Mouse (Mus musculus) midbrain, embryonic 16.5 days (tissue): Measurements from ENCODE around the gene Plpp3. TPM values are rescaled to one million over a fixed set of nuclear protein-coding genes. Genes with fewer than 3 reads are reported as not detected.

ENCODE experiments used
- ATAC-seq: fragments of 200-750 bp; cut with Nextera tagmentation; 2 replicates; pipeline ENCODE4 v1.8.0; 2017; ENCODE audit warnings: moderate TSS enrichment
- H3K27ac ChIP-seq: fragments of 300-500 bp; sonication (generic); 2 replicates; pipeline ENCODE4 v1.5.1; 2014; ENCODE audit warnings: mild to moderate bottlenecking, low read length, mixed read lengths
- H3K27me3 ChIP-seq: fragments of 300-500 bp; sonication (generic); 2 replicates; pipeline ENCODE4 v1.6.1; 2014; ENCODE audit warnings: low read depth, low read length, mixed read lengths; ENCODE audit not compliant: control insufficient read depth, insufficient read depth
- H3K36me3 ChIP-seq: fragments of 300-500 bp; sonication (generic); 2 replicates; pipeline ENCODE4 v1.6.1; 2014; ENCODE audit warnings: mild to moderate bottlenecking, low read length, moderate library complexity, mixed read lengths; ENCODE audit not compliant: control insufficient read depth, insufficient read depth
- H3K4me1 ChIP-seq: fragments of 300-500 bp; sonication (generic); 2 replicates; pipeline ENCODE4 v1.6.1; 2014; ENCODE audit warnings: mild to moderate bottlenecking, low read length, mixed read lengths; ENCODE audit not compliant: control insufficient read depth, insufficient read depth
- H3K4me2 ChIP-seq: fragments of 300-500 bp; sonication (generic); 2 replicates; pipeline ENCODE4 v1.6.1; 2014; ENCODE audit warnings: mild to moderate bottlenecking, low read length, mixed read lengths
- H3K4me3 ChIP-seq: fragments of 300-500 bp; sonication (generic); 2 replicates; pipeline ENCODE4 v1.5.1; 2014; ENCODE audit warnings: low read depth, mild to moderate bottlenecking, low read length, moderate library complexity, mixed read lengths
- H3K9ac ChIP-seq: fragments of 300-500 bp; sonication (generic); 2 replicates; pipeline ENCODE4 v1.6.1; 2014; ENCODE audit warnings: low read depth, low read length, mixed read lengths
- H3K9me3 ChIP-seq: fragments of 300-500 bp; sonication (generic); replicated peaks from 2 replicates; pipeline ENCODE4 v1.6.1; 2014; ENCODE audit warnings: mild to moderate bottlenecking, low read length, mixed read lengths; ENCODE audit not compliant: control insufficient read depth, poor library complexity, severe bottlenecking
- WGBS: fragments of 180-500 bp; shearing (Covaris S2); extraction: QIAGEN DNeasy Blood & Tissue Kit; methylation state at CpG from one replicate; pipeline ENCODE4 v1.1.7; 2014; 5-methylcytosine and 5-hydroxymethylcytosine counted together
- polyA plus RNA-seq: library from polyadenylated mRNA; unstranded; fragments of >200 nt; fragmentation: Nextera tagmentation; extraction: Ambion mirVana; gene quantifications from 2 replicates; pipeline ENCODE4 v1.2.1, GENCODE M21; 2015

Gene Plpp3
- polyA plus RNA-seq, 1 experiment from 2014 or later: 102 TPM

GRCm38 (mm10) chr4:105192665-105193064 is 35.5 kb downstream of the Plpp3 start:
- no peaks in the 10 kb centered on the region for H3K9me3 ChIP-seq
- H3K4me2 ChIP-seq: no peak overlapping the region
- H3K4me3 ChIP-seq: no peak overlapping the region
- 0 out of 2 replicates have a peak overlapping the region, but pooled peaks have one; percentile 28 for H3K27ac ChIP-seq
- WGBS: 43% methylated on average over 5 of the region's 5 CpGs
- H3K9ac ChIP-seq: no peak overlapping the region
- no peak for ATAC-seq
- no peaks in the 10 kb centered on the region for H3K36me3 ChIP-seq
- peaks cover 4% of the 10 kb centered on the region; the same call in 1 of the 2 replicates for H3K4me1 ChIP-seq
- no peaks in the 10 kb centered on the region for H3K27me3 ChIP-seq

GRCm38 (mm10) chr4:105195256-105195655 is 38.1 kb downstream of the Plpp3 start:
- Histone ChIP-seq H3K9me3 (no peaks in the 10 kb centered on the region), H3K4me1 (peaks cover 2% of the 10 kb centered on the region; the same call in 1 of the 2 replicates), H3K4me2 (no peak overlapping the region), H3K27me3 (no peaks in the 10 kb centered on the region), H3K9ac (no peak overlapping the region), H3K36me3 (no peaks in the 10 kb centered on the region), H3K27ac (no peak overlapping the region), H3K4me3 (no peak overlapping the region)
- WGBS: 82% methylated on average over 9 of the region's 9 CpGs
- ATAC-seq: no peak

- Histone ChIP-seq H3K27me3 (no peaks in the 10 kb centered on the region), H3K27ac (no peak overlapping the region), H3K9me3 (no peaks in the 10 kb centered on the region), H3K9ac (no peak overlapping the region), H3K4me3 (no peak overlapping the region), H3K4me2 (no peak overlapping the region), H3K4me1 (peaks cover 2% of the 10 kb centered on the region; the same call in 1 of the 2 replicates), H3K36me3 (no peaks in the 10 kb centered on the region)
- 89% methylated on average over 9 of the region's 9 CpGs for WGBS
- ATAC-seq: no peak
These were observed 39.0 kb downstream of the Plpp3 start for GRCm38 (mm10) chr4:105196099-105196498.

GRCm38 (mm10) chr4:105196993-105197765 is 40.0 kb downstream of the Plpp3 start:
- Histone ChIP-seq H3K4me3 (no peak overlapping the region), H3K4me1 (peaks cover 2% of the 10 kb centered on the region; the same call in 1 of the 2 replicates), H3K27ac (no peak overlapping the region), H3K27me3 (no peaks in the 10 kb centered on the region), H3K9me3 (no peaks in the 10 kb centered on the region), H3K9ac (no peak overlapping the region), H3K4me2 (no peak overlapping the region), H3K36me3 (no peaks in the 10 kb centered on the region)
- 82% methylated on average over 9 of the region's 9 CpGs for WGBS
- no peak for ATAC-seq

- H3K4me3 ChIP-seq: no peak overlapping the region
- no peak for ATAC-seq
- H3K27ac ChIP-seq: no peak overlapping the region
- H3K4me2 ChIP-seq: no peak overlapping the region
- no peaks in the 10 kb centered on the region for H3K27me3 ChIP-seq
- no peaks in the 10 kb centered on the region for H3K9me3 ChIP-seq
- WGBS: 88% methylated on average over 5 of the region's 5 CpGs
- H3K4me1 ChIP-seq: peaks cover 2% of the 10 kb centered on the region; the same call in 1 of the 2 replicates
- H3K36me3 ChIP-seq: no peaks in the 10 kb centered on the region
- no peak overlapping the region for H3K9ac ChIP-seq
These were observed 41.5 kb downstream of the Plpp3 start for GRCm38 (mm10) chr4:105198696-105199095.

- WGBS: 77% methylated on average over 8 of the region's 8 CpGs
- H3K4me2 ChIP-seq: no peak overlapping the region
- no peaks in the 10 kb centered on the region for H3K27me3 ChIP-seq
- H3K4me3 ChIP-seq: no peak overlapping the region
- H3K36me3 ChIP-seq: no peaks in the 10 kb centered on the region
- no peaks in the 10 kb centered on the region for H3K9me3 ChIP-seq
- no peak for ATAC-seq
- no peak overlapping the region for H3K27ac ChIP-seq
- H3K4me1 ChIP-seq: peaks cover 2% of the 10 kb centered on the region; the same call in 1 of the 2 replicates
- H3K9ac ChIP-seq: no peak overlapping the region
These were observed 42.2 kb downstream of the Plpp3 start for GRCm38 (mm10) chr4:105199345-105199744.

GRCm38 (mm10) chr4:105200624-105201524 is 43.7 kb downstream of the Plpp3 start:
- WGBS: 40% methylated on average over 14 of the region's 14 CpGs
- no peaks in the 10 kb centered on the region; the same call in 1 of the 2 replicates for H3K4me1 ChIP-seq
- H3K4me2 ChIP-seq: no peak overlapping the region
- H3K36me3 ChIP-seq: no peaks in the 10 kb centered on the region
- no peak overlapping the region for H3K27ac ChIP-seq
- no peaks in the 10 kb centered on the region for H3K27me3 ChIP-seq
- ATAC-seq: no peak
- no peak overlapping the region for H3K9ac ChIP-seq
- no peaks in the 10 kb centered on the region for H3K9me3 ChIP-seq
- H3K4me3 ChIP-seq: no peak overlapping the region

- ATAC-seq: no peak
- no peaks in the 10 kb centered on the region for H3K36me3 ChIP-seq
- H3K4me1 ChIP-seq: no peaks in the 10 kb centered on the region; the same call in 1 of the 2 replicates
- no peaks in the 10 kb centered on the region for H3K27me3 ChIP-seq
- no peak overlapping the region for H3K9ac ChIP-seq
- 93% methylated on average over 3 of the region's 3 CpGs for WGBS
- H3K4me3 ChIP-seq: no peak overlapping the region
- no peaks in the 10 kb centered on the region for H3K9me3 ChIP-seq
- H3K27ac ChIP-seq: no peak overlapping the region
- no peak overlapping the region for H3K4me2 ChIP-seq
These were observed 45.3 kb downstream of the Plpp3 start for GRCm38 (mm10) chr4:105202439-105202838.
